Mouse (Mus musculus) right cerebral cortex, postnatal 4 days (tissue): ENCODE data around the gene Huwe1.

ENCODE experiments used
- DNase-seq: peaks from one replicate; pipeline ENCODE4 v3.0.0-alpha.2; 2022

The Huwe1 gene

GRCm38 (mm10) chrX:151800701-151801511 lies at the start of gene Huwe1:
Gene Huwe1, plus strand, starts transcription at chrX:151800807.
- peak; percentile 73 for DNase-seq

- no peak for DNase-seq
These were observed 20.3 kb upstream of the Huwe1 start for GRCm38 (mm10) chrX:151780348-151780747.

GRCm38 (mm10) chrX:151782939-151783338 lies 17.7 kb upstream of the Huwe1 start:
- DNase-seq = no peak

- DNase-seq = no peak
These were observed 7.8 kb upstream of the Huwe1 start for GRCm38 (mm10) chrX:151792766-151793165.

- no peak for DNase-seq
These were observed 2.6 kb upstream of the Huwe1 start for GRCm38 (mm10) chrX:151797970-151798369.

GRCm38 (mm10) chrX:151802328-151802955 lies 1.8 kb downstream of the Huwe1 start:
- no peak for DNase-seq

GRCm38 (mm10) chrX:151802956-151803776 lies 2.6 kb downstream of the Huwe1 start:
- peak; percentile 83 for DNase-seq

- DNase-seq = peak; percentile 57
These were observed 3.1 kb downstream of the Huwe1 start for GRCm38 (mm10) chrX:151803777-151804101.

- no peak for DNase-seq
These were observed 3.8 kb downstream of the Huwe1 start for GRCm38 (mm10) chrX:151804388-151804787.

GRCm38 (mm10) chrX:151811481-151811880 lies 10.9 kb downstream of the Huwe1 start:
- no peak for DNase-seq

- DNase-seq = no peak
These were observed 13.0 kb downstream of the Huwe1 start for GRCm38 (mm10) chrX:151813656-151814055.

- no peak for DNase-seq
These were observed 17.1 kb downstream of the Huwe1 start for GRCm38 (mm10) chrX:151817712-151818111.

- DNase-seq = no peak
These were observed 28.4 kb downstream of the Huwe1 start for GRCm38 (mm10) chrX:151828971-151829370.

GRCm38 (mm10) chrX:151831260-151831659 lies 30.7 kb downstream of the Huwe1 start:
- no peak for DNase-seq

GRCm38 (mm10) chrX:151832982-151833381 lies 32.4 kb downstream of the Huwe1 start:
- DNase-seq = no peak

GRCm38 (mm10) chrX:151859436-151859835 lies 58.8 kb downstream of the Huwe1 start:
- no peak for DNase-seq

- DNase-seq = no peak
These were observed 110.1 kb downstream of the Huwe1 start for GRCm38 (mm10) chrX:151910692-151911091.

GRCm38 (mm10) chrX:151912267-151912666 lies 111.7 kb downstream of the Huwe1 start:
- no peak for DNase-seq

GRCm38 (mm10) chrX:151929390-151929789 lies 128.8 kb downstream of the Huwe1 start:
- no peak for DNase-seq

GRCm38 (mm10) chrX:151938852-151939251 lies 138.2 kb downstream of the Huwe1 start:
- DNase-seq = no peak

GRCm38 (mm10) chrX:151946986-151947385 lies 146.4 kb downstream of the Huwe1 start:
- no peak for DNase-seq

GRCm38 (mm10) chrX:151947781-151948180 lies 147.2 kb downstream of the Huwe1 start:
- DNase-seq = peak; percentile 4

GRCm38 (mm10) chrX:151950231-151950630 lies 149.6 kb downstream of the Huwe1 start:
- DNase-seq = no peak

- no peak for DNase-seq
These were observed 150.6 kb downstream of the Huwe1 start for GRCm38 (mm10) chrX:151951181-151951580.
